Mouse (Mus musculus): Measurements from ENCODE around the gene Rnaseh2b.

- TF ChIP-seq GATA1 (IDR thresholded peaks at IDR 0.05; ENCODE audit: borderline replicate concordance, low read length) (no peak), FLI1 (IDR thresholded peaks at IDR 0.05; ENCODE audit: low read length) (no peak)
These were observed 88.2 kb downstream of the Rnaseh2b start for GRCm38 (mm10) chr14:62380606-62381005.
